Mouse (Mus musculus) lung, adult 2 months (tissue): Measurements from ENCODE around the gene Myocos. TPM values are rescaled to one million over a fixed set of nuclear protein-coding genes. Genes with fewer than 3 reads are reported as not detected.
"Not testable (repeated sequence)": the region's sequence is repeated elsewhere in the genome, so short reads cannot be mapped to it uniquely, and the experiment has no call there.

Source experiments
- DNase-seq: peaks from one replicate; pipeline ENCODE4 v3.0.0; 2022
- H3K4me1 ChIP-seq: fragments of 200-500 bp; 2 replicates; pipeline ENCODE4 v1.6.1; 2011; ENCODE audit warnings: low read length; ENCODE audit not compliant: control insufficient read depth, insufficient read depth
- H3K4me3 ChIP-seq: fragments of 200-500 bp; replicated peaks from 2 replicates; pipeline ENCODE3; 2011; ENCODE audit warnings: low read depth, mild to moderate bottlenecking, control low read depth, low read length; ENCODE audit errors: extremely low read depth
- CTCF ChIP-seq: fragments of 200-500 bp; IDR thresholded peaks from 2 replicates; pipeline ENCODE4 v1.5.1; 2011; ENCODE audit warnings: mild to moderate bottlenecking, low read length, control low read depth; ENCODE audit not compliant: insufficient read depth
- POLR2A ChIP-seq: fragments of 200-500 bp; IDR thresholded peaks from 2 replicates; pipeline ENCODE4 v1.6.1; 2011; ENCODE audit warnings: low read depth, mild to moderate bottlenecking, control low read depth, low read length, borderline replicate concordance; ENCODE audit errors: extremely low read depth
- WGBS: fragments of 180-500 bp; shearing (Covaris S2); methylation state at CpG from one replicate; pipeline ENCODE4 v1.1.7; 2018; 5-methylcytosine and 5-hydroxymethylcytosine counted together
- polyA plus RNA-seq: library from polyadenylated mRNA; depleted of rRNA; stranded (reverse); fragments of >200 nt; gene quantifications from 2 replicates; pipeline ENCODE4 v1.2.3, GENCODE M21; 2012

Gene Myocos
- polyA plus RNA-seq, 1 experiment = not detected

DNA sequence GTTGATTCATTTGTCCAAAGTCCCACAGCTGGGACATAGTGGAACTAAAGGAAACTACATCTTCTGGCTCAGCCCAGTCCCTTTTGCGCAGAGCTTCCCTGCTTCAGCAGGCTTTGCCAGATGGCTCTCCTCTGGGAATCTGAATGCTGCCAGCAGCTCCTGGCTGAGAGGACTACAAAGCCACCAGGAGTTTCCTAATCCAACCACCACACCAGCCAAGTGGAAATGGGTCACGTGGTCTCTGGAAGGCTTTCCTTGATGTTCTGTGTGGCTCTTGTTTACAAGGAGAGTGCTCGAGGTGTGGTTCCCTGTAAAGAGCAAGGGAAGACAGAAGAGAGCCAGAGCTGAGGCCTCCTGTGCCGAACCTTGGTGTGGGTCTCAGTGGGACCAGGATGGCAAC, 14.3 kb downstream of the Myocos start:
- 12% methylated on average over 4 of the region's 4 CpGs for WGBS
- DNase-seq = peak; percentile 57
- TF ChIP-seq POLR2A = no peak
- TF ChIP-seq CTCF = no peak
- Histone ChIP-seq H3K4me3 (no peak overlapping the region), H3K4me1 (peaks cover 5% of the 10 kb centered on the region)

DNA sequence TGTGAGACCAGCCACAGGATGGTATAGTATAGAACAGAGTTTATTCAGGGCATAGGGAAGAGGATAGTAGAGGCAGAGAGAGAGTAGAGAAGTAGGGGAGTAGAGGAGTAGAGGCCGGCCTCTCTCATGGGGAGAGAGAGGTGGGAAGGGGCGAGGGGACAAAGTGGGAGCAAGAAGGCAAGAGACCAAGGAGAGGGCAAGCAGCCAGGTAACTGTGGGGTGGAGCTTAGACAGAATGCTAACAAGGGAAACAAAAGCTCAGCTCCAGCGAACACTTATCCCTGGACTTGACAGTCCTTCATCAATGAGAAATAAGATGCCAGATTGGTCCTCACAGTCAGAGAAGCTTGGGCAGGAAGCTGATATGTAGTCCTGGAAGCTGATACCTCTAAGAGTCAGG, 15.4 kb downstream of the Myocos start:
- Histone ChIP-seq H3K4me3 (no peak overlapping the region), H3K4me1 (peaks cover 5% of the 10 kb centered on the region)
- no peak for DNase-seq
- TF ChIP-seq CTCF (no peak), POLR2A (no peak)
- 76% methylated on average over 3 of the region's 3 CpGs for WGBS

DNA sequence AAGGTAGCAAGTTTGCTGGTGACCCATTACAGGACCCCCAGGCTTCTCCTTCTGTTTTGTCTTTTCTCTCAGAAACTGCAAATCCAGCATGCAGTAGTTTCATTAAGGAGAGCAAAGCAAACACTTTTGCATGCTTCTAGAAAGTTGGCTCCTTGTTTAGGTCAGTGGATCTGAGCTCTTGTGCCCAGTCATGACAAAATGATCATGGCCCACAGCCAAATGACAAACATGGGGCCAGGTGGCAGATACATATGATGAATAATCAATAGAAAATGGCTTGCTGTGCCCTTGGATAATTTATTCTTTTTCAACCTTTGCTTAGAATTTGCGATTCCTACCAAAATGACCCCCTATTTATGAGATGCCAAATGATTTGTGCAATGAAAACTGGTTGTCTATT, 18.2 kb downstream of the Myocos start:
- DNase-seq = no peak
- WGBS = 91% methylated on average over 1 of the region's 1 CpGs

DNA sequence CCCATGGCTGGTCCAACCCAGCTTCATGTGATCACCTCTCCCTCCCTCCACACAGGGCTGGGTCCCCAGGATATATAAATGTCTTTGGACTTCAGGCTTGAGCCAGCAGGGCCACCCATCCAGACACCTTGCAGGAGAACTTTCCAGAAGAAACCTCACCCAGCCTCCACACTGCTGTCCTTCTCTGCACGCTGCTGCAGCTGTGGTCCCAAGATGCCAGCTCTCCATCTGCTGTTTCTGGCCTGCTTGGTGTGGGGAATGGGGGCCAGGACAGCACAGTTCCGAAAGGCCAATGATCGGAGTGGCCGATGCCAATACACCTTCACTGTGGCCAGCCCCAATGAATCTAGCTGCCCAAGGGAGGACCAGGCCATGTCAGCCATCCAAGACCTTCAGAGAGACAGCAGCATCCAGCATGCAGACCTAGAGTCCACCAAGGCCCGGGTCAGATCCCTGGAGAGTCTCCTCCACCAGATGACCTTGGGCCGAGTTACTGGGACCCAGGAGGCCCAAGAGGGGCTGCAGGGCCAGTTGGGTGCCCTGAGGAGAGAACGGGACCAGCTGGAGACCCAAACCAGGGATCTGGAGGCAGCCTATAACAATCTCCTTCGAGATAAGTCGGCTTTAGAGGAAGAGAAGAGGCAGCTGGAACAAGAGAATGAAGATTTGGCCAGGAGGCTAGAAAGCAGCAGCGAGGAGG, 18.8 kb downstream of the Myocos start, which contains the start of gene Myoc:
TSS of gene Myoc (plus strand) at position 105 of the 700 bp plus-strand sequence.
- DNase-seq = no peak
- 63% methylated on average over 10 of the region's 10 CpGs for whole genome bisulfite sequencing
- Histone ChIP-seq H3K4me1 (peaks cover 5% of the 10 kb centered on the region), H3K4me3 (no peak within 1 kb of the TSS)
- TF ChIP-seq POLR2A (no peak), CTCF (no peak)

More for the DNA sequence above, 18.2 kb downstream of the Myocos start:
- no peak overlapping the region for H3K4me3 ChIP-seq
- TF ChIP-seq POLR2A (no peak), CTCF (no peak)
- peaks cover 5% of the 10 kb centered on the region for H3K4me1 ChIP-seq

DNA sequence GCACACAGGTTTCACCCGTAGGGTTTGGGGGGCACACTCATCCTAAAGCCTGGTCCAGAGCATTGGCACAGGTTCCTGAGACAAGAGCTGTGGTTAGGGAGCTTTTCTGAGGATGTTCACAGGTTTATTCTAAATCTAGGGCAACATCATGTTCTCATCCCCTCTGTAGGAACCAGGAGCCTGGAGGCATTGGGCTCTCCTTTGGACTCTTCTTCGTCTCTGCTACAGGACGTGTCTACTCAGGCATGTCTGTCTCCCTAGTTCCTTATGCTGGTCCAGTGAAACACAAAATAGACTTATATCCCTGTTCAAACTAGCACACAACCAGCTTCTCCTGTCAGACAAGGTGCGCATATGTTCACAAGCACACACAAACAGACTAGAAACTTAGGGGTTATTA, 19.5 kb downstream of the Myocos start:
- 90% methylated on average over 4 of the region's 4 CpGs for WGBS
- no peak for TF ChIP-seq POLR2A
- TF ChIP-seq CTCF = no peak
- H3K4me3 ChIP-seq = no peak overlapping the region
- DNase-seq = no peak
- peaks cover 2% of the 10 kb centered on the region; the same call in 1 of the 2 replicates for H3K4me1 ChIP-seq

DNA sequence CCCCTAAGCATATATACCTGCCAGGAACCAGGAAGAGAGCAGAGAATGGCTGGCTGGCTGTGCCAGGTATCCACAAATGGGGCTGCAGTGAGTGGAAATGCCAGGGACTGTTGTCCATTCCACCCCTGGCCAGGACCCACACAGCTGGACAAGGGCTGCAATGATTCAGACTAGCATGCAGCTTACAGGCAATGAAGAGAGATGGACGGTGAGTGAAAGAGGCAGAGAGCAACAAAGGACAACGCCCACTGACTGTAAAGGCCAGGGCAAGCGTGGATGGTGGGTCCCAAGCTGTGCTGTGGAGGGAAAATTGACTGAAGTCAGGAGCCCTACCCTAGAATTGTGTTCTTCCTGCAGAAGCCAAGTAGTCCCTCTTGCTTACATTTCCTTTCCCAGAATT, 21.5 kb downstream of the Myocos start:
- no peak for DNase-seq
- TF ChIP-seq POLR2A (no peak), CTCF (no peak)
- Histone ChIP-seq H3K4me3 (no peak overlapping the region), H3K4me1 (peaks cover 2% of the 10 kb centered on the region; the same call in 1 of the 2 replicates)
- 70% methylated on average over 3 of the region's 3 CpGs for WGBS

DNA sequence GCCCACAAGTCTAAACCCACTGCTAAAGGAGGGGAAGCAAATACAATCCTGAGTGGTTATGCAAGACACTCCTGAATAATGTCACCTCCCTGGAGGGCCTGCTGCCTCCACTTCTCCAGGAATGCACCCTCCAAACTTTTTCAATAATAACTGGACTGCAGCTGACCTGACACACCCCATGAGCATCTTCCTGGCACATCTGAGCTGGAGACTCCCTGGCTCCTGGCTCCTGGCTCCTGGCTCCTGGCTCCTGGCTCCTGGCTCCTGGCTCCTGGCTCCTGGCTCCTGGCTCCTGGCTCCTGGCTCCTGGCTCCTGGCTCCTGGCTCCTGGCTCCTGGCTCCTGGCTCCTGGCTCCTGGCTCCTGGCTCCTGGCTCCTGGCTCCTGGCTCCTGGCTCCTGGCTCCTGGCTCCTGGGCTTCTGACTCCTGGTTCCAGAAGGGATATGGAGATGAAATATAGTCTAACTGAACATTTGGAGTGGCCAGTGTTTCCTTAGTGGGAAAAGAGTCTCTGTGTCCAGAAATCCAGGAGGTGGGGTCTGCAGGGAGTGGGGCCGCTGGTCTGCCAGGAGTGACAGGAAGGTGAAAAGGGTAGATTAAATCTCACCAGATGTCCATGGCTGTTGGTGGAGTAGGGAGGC, 22.6 kb downstream of the Myocos start:
- not testable (repeated sequence) for H3K4me3 ChIP-seq, DNase-seq, H3K4me1 ChIP-seq
- WGBS = 41% methylated on average over 1 of the region's 1 CpGs

DNA sequence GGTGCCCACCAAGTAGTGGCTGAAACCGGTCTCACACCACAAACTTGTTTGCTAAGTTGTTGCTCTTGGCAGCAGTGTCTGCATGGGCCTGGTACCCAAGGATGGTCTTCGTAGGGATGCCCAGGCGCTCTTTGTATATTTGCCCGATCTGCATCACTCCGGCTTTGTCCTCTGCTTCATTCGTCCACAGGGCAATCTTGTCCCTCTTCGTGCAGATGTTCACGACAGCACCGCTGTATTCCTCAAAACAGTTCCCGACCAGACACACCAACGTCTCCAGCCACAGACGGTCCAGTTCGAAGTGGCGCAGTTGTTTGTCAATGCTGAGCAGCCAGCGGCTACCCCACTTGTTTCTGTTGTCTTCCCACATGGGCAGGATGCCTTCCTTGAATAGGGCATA, 29.7 kb downstream of the Myocos start:
- H3K4me1 ChIP-seq, H3K4me3 ChIP-seq, DNase-seq: not testable (repeated sequence)
- 94% methylated on average over 15 of the region's 15 CpGs for WGBS

DNA sequence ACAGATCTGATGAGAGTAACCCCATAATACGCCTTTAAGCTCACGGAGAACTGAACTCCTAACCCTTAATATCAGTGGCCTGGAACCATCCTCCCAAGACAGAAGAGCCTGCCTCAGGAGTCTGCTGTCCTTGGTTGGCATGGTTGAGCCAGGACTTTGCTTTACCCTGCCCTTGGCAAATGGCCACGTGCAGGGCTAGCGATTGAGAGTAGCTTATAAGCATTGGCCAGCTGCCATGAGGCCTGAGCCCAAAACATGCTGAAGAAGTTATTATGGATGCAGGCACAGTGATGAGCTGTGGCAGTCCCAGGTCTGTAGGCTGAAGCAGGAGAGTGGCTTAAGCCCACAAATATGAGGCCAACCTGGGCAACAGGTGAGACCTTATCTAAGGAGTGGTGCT, 30.2 kb downstream of the Myocos start:
- WGBS = 71% methylated on average over 4 of the region's 4 CpGs

DNA sequence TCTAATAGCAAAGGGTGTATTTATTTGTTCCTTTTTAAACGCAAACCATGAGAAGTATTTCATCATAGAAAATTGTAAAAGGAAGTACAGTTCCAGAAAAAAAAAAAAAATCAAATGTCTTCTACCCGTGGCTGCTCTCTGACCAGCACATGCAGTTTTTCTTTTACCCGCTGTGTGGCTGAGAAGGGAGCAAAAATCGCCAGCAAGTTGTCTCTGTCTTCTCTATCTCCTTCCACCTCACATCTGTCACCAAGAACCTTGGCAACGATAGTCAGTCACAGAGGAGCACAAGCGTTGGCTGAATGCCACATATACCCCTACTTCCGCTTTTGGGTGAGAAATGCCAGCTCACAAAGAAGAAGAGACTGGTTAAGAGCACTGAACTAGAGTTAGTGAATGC, 32.8 kb downstream of the Myocos start:
- Histone ChIP-seq H3K4me3 (no peak overlapping the region), H3K4me1 (no peaks in the 10 kb centered on the region)
- no peak for DNase-seq
- no peak for TF ChIP-seq CTCF
- TF ChIP-seq POLR2A = no peak
- 20% methylated on average over 7 of the region's 7 CpGs for WGBS

More for the DNA sequence above, 30.2 kb downstream of the Myocos start:
- H3K4me3 ChIP-seq, DNase-seq, H3K4me1 ChIP-seq: not testable (repeated sequence)

DNA sequence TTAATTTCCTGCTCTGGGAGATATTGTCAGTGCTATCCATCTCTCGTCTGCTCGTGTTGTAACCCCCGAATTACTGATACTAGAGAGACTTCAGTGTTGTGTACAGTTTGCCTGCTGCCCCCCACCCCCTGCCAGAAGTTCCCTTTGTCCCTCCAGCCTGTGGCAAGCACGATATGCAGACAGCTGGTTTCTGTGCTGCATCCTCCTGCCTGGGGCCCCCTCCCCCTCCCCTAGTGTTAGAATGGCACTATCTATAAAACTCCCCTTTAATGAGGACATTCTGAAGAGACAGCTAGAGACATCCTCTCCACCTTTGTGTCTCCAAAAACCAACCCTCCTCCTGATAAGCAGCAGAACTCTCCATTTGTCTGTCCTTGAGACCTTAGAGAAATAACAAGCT, 34.1 kb downstream of the Myocos start:
- no peak for TF ChIP-seq POLR2A
- TF ChIP-seq CTCF = no peak
- WGBS = 36% methylated on average over 4 of the region's 4 CpGs
- Histone ChIP-seq H3K4me3 (no peak overlapping the region), H3K4me1 (no peaks in the 10 kb centered on the region)
- no peak for DNase-seq
